Mouse (Mus musculus): ENCODE measurements at regions not wholly inside any gene's neighbourhood (a gene's known extent, or its start where the extent isn't known, plus 50 kb on each side); places are given as distances from the start of the nearest gene placed in this dataset.

- DNase-seq: no peak
Observed at GRCm38 (mm10) chr7:64058282-64058872, 95.3 kb upstream of the Trpm1 start.

- no peak for DNase-seq
Observed at GRCm38 (mm10) chr7:64057873-64058272, 95.8 kb upstream of the Trpm1 start.

- DNase-seq: peak; percentile 55
Observed at GRCm38 (mm10) chr7:64056498-64056897, 97.1 kb upstream of the Trpm1 start.

GRCm38 (mm10) chr7:64054996-64055395 lies 98.6 kb upstream of the Trpm1 start:
- DNase-seq: no peak

- DNase-seq: peak; percentile 60
Observed at GRCm38 (mm10) chr7:64053766-64054165, 99.9 kb upstream of the Trpm1 start.

GRCm38 (mm10) chr7:64052400-64052799 lies 101.2 kb upstream of the Trpm1 start:
- DNase-seq: peak; percentile 76

- no peak for DNase-seq
Observed at GRCm38 (mm10) chr7:64050826-64051401, 102.7 kb upstream of the Trpm1 start.

- DNase-seq: no peak
Observed at GRCm38 (mm10) chr7:64050246-64050645, 103.4 kb upstream of the Trpm1 start.

GRCm38 (mm10) chr7:64049183-64049965 lies 104.3 kb upstream of the Trpm1 start:
- DNase-seq: no peak

GRCm38 (mm10) chr7:64048452-64049182 lies 105.0 kb upstream of the Trpm1 start:
- peak; percentile 55 for DNase-seq

GRCm38 (mm10) chr7:64047831-64048230 lies 105.8 kb upstream of the Trpm1 start:
- no peak for DNase-seq

GRCm38 (mm10) chr7:64045292-64045691 lies 106.6 kb upstream of the Klf13 start:
- no peak for DNase-seq

- no peak for DNase-seq
Observed at GRCm38 (mm10) chr7:64042978-64043377, 104.3 kb upstream of the Klf13 start.

- DNase-seq: no peak
Observed at GRCm38 (mm10) chr7:64041303-64041702, 102.6 kb upstream of the Klf13 start.

GRCm38 (mm10) chr7:64040026-64040737 lies 101.5 kb upstream of the Klf13 start:
- no peak for DNase-seq

- no peak for DNase-seq
Observed at GRCm38 (mm10) chr7:64037701-64038231, 99.1 kb upstream of the Klf13 start.

GRCm38 (mm10) chr7:64036154-64036553 lies 97.4 kb upstream of the Klf13 start:
- no peak for DNase-seq

GRCm38 (mm10) chr7:64035025-64035606 lies 96.4 kb upstream of the Klf13 start:
- no peak for DNase-seq

- no peak for DNase-seq
Observed at GRCm38 (mm10) chr7:64034493-64034892, 95.8 kb upstream of the Klf13 start.

GRCm38 (mm10) chr7:64033388-64033787 lies 94.7 kb upstream of the Klf13 start:
- DNase-seq: peak; percentile 53

GRCm38 (mm10) chr7:64032921-64033354 lies 94.2 kb upstream of the Klf13 start:
- peak; percentile 77 for DNase-seq

GRCm38 (mm10) chr7:64030650-64031049 lies 91.9 kb upstream of the Klf13 start:
- DNase-seq: no peak

Measured in cerebellum, adult 9-11 months (tissue).